Mouse (Mus musculus) inflammation-experienced regulatory T-cells, adult 6 months (primary cell): Measurements from ENCODE around the gene Mapk8ip3. TPM values are rescaled to one million over a fixed set of nuclear protein-coding genes. Genes with fewer than 3 reads are reported as not detected.
"Not testable (repeated sequence)": the region's sequence is repeated elsewhere in the genome, so short reads cannot be mapped to it uniquely, and the experiment has no call there.

ENCODE experiments used
- ATAC-seq: one replicate; pipeline ENCODE4 v1.8.0; 2017
- polyA plus RNA-seq, 3 experiments: library from polyadenylated mRNA; unstranded; fragments of 100-300 nt; shearing (Covaris generic); gene quantifications; one replicate each; pipeline ENCODE4 v1.2.1; 2017

The Mapk8ip3 gene
- polyA plus RNA-seq = 10 to 100 TPM; 22.0 to 47.5 (median 34.9) TPM

- peak; percentile 99 for ATAC-seq
These were observed at the start of gene Mapk8ip3 for GRCm38 (mm10) chr17:24936259-24937237. TSS of gene Mapk8ip3 (minus strand) at chr17:24936977.

GRCm38 (mm10) chr17:24960852-24961715 lies 24.3 kb upstream of the Mapk8ip3 start:
- peak; percentile 7 for ATAC-seq

GRCm38 (mm10) chr17:24960135-24960851 lies 23.5 kb upstream of the Mapk8ip3 start, which contains the start of gene Jpt2:
TSS of gene Jpt2 (minus strand) at chr17:24960689.
- peak; percentile 98 for ATAC-seq

- ATAC-seq = no peak
These were observed 22.6 kb upstream of the Mapk8ip3 start for GRCm38 (mm10) chr17:24959371-24959770.

GRCm38 (mm10) chr17:24953291-24953690 lies 16.5 kb upstream of the Mapk8ip3 start:
- no peak for ATAC-seq

GRCm38 (mm10) chr17:24950671-24951070 lies 13.9 kb upstream of the Mapk8ip3 start:
- no peak for ATAC-seq

GRCm38 (mm10) chr17:24948204-24948603 lies 11.4 kb upstream of the Mapk8ip3 start:
- ATAC-seq = no peak

GRCm38 (mm10) chr17:24943589-24943988 lies 6.8 kb upstream of the Mapk8ip3 start:
- ATAC-seq = not testable (repeated sequence)

- no peak for ATAC-seq
These were observed 6.3 kb upstream of the Mapk8ip3 start for GRCm38 (mm10) chr17:24943036-24943435.

- peak; percentile 69 for ATAC-seq
These were observed 5.7 kb upstream of the Mapk8ip3 start for GRCm38 (mm10) chr17:24942453-24942852.

- no peak for ATAC-seq
These were observed 489 bp upstream of the Mapk8ip3 start for GRCm38 (mm10) chr17:24937266-24937665.

GRCm38 (mm10) chr17:24935666-24936065 lies 1.1 kb downstream of the Mapk8ip3 start:
- no peak for ATAC-seq

GRCm38 (mm10) chr17:24934926-24935325 lies 1.9 kb downstream of the Mapk8ip3 start:
- no peak for ATAC-seq

- no peak for ATAC-seq
These were observed 3.6 kb downstream of the Mapk8ip3 start for GRCm38 (mm10) chr17:24933163-24933562.

- ATAC-seq = no peak
These were observed 4.3 kb downstream of the Mapk8ip3 start for GRCm38 (mm10) chr17:24932431-24932830.

GRCm38 (mm10) chr17:24929506-24929905 lies 7.3 kb downstream of the Mapk8ip3 start:
- no peak for ATAC-seq

- ATAC-seq = no peak
These were observed 13.5 kb downstream of the Mapk8ip3 start for GRCm38 (mm10) chr17:24923246-24923645.

GRCm38 (mm10) chr17:24913984-24914383 lies 22.8 kb downstream of the Mapk8ip3 start:
- no peak for ATAC-seq

- no peak for ATAC-seq
These were observed 29.2 kb downstream of the Mapk8ip3 start for GRCm38 (mm10) chr17:24907591-24907990.

- no peak for ATAC-seq
These were observed 33.0 kb downstream of the Mapk8ip3 start for GRCm38 (mm10) chr17:24903767-24904166.

- no peak for ATAC-seq
These were observed 33.9 kb downstream of the Mapk8ip3 start for GRCm38 (mm10) chr17:24902671-24903474.
